Mouse (Mus musculus): Measurements from ENCODE around the gene Wdr90. TPM values are rescaled to one million over a fixed set of nuclear protein-coding genes. Genes with fewer than 3 reads are reported as not detected.

Gene Wdr90
- polyA plus RNA-seq, 1 experiment = 34.5 TPM

GRCm38 (mm10) chr17:25878611-25879180 lies 17.4 kb upstream of the Wdr90 start:
- TF ChIP-seq POLR2A (IDR thresholded peaks at IDR 0.05; ENCODE audit: low read depth, low read length) (no peak), CTCF (IDR thresholded peaks at IDR 0.05; ENCODE audit: extremely low read depth, insufficient read depth, insufficient read length, insufficient replicate concordance) (no peak)
- no peak overlapping the region for H3K27ac ChIP-seq (ENCODE audit: insufficient read depth, low read length)
- DNase-seq (ENCODE audit: low read depth in 1 of 2, low spot score in 2 of 2) = no peak
- no peaks in the 10 kb centered on the region for H3K27me3 ChIP-seq (ENCODE audit: control insufficient read depth, insufficient read depth, low read length)
- 95% methylated on average over 19 of the region's 19 CpGs for WGBS
- peaks cover 11% of the 10 kb centered on the region; the same call in 1 of the 2 replicates for H3K36me3 ChIP-seq (ENCODE audit: control insufficient read depth, insufficient read depth, low read length)
- H3K4me3 ChIP-seq (ENCODE audit: extremely low read depth, insufficient read depth, insufficient read length) = no peak overlapping the region
- H3K4me1 ChIP-seq (ENCODE audit: control insufficient read depth, insufficient read depth, insufficient read length) = no peaks in the 10 kb centered on the region; the same call in 1 of the 2 replicates

DNA sequence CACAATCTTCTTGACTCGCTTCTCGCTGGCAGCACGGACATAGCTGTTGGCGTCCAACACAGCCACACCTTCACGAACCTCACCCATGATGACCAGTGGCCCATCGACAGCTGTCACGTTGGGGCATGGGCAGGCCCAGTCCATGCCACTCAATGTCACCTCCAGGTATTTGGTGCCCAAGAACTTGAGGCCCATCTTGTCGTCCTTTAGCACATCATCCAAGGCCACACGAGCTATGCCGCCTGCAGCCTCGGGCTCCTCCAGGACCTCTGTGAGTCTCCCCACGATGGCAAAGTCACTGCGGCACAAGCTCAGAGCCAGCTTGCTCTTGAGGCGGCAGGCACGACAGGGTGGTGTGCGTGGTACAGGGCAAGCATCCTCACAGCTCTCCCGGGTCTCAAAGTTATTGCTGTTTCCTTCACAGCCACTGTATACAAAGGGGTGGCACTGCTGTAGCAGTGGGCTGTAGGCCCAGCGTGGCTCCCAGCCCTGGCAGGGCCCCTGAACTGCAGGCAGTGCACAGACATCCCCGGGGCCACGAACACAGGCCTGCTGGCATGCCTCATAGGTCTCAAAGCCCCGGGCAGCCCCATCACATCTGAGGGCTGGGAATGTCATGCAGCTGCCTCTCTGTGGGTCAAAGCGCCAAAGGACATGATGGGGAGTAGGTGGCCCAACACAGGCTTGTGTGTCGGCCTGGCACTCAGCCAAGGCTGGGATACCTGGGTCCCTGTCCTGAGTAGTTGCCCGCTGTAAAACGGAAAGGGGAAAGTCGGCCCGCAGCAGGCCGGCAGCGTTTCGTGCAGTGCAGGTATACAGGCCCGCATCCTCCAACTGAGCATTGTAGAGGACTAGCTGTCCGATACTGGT lies 16.7 kb upstream of the Wdr90 start:
- 94% methylated on average over 32 of the region's 32 CpGs for WGBS
- Histone ChIP-seq H3K4me1 (ENCODE audit: control insufficient read depth, insufficient read depth, insufficient read length) (no peaks in the 10 kb centered on the region; the same call in 1 of the 2 replicates), H3K36me3 (ENCODE audit: control insufficient read depth, insufficient read depth, low read length) (peaks cover 7% of the 10 kb centered on the region; the same call in 1 of the 2 replicates), H3K27me3 (ENCODE audit: control insufficient read depth, insufficient read depth, low read length) (no peaks in the 10 kb centered on the region), H3K4me3 (ENCODE audit: extremely low read depth, insufficient read depth, insufficient read length) (no peak overlapping the region), H3K27ac (ENCODE audit: insufficient read depth, low read length) (no peak overlapping the region)
- no peak for TF ChIP-seq POLR2A (IDR thresholded peaks at IDR 0.05; ENCODE audit: low read depth, low read length)
- no peak for TF ChIP-seq CTCF (IDR thresholded peaks at IDR 0.05; ENCODE audit: extremely low read depth, insufficient read depth, insufficient read length, insufficient replicate concordance)
- DNase-seq (ENCODE audit: low read depth in 1 of 2, low spot score in 2 of 2) = no peak

DNA sequence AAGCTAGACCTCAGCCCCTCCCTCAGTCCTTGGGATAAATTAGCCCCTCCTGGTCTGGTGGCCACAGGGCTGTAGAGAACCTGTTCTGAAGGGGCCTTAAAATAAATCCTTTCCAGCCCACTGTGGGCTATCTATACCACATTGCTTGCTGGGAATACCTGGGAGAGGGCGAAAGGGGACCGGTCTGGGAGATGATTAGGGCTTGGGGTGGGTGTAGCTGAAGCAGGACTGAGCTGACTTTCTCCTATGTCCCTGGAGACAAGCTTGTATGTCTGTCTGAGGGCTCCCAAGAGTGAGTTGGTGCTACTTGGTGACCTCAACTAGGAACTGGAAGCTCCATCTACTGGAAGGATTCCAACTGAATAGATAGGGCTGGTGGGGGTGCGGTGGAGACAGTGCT lies 15.7 kb upstream of the Wdr90 start:
- TF ChIP-seq POLR2A (IDR thresholded peaks at IDR 0.05; ENCODE audit: low read depth, low read length) = no peak
- TF ChIP-seq CTCF (IDR thresholded peaks at IDR 0.05; ENCODE audit: extremely low read depth, insufficient read depth, insufficient read length, insufficient replicate concordance) = no peak
- Histone ChIP-seq H3K4me1 (ENCODE audit: control insufficient read depth, insufficient read depth, insufficient read length) (no peaks in the 10 kb centered on the region; the same call in 1 of the 2 replicates), H3K27ac (ENCODE audit: insufficient read depth, low read length) (no peak overlapping the region), H3K36me3 (ENCODE audit: control insufficient read depth, insufficient read depth, low read length) (peaks cover 4% of the 10 kb centered on the region; the same call in 1 of the 2 replicates), H3K4me3 (ENCODE audit: extremely low read depth, insufficient read depth, insufficient read length) (no peak overlapping the region), H3K27me3 (ENCODE audit: control insufficient read depth, insufficient read depth, low read length) (no peaks in the 10 kb centered on the region)
- 96% methylated on average over 3 of the region's 3 CpGs for WGBS
- no peak for DNase-seq (ENCODE audit: low read depth in 1 of 2, low spot score in 2 of 2)

DNA sequence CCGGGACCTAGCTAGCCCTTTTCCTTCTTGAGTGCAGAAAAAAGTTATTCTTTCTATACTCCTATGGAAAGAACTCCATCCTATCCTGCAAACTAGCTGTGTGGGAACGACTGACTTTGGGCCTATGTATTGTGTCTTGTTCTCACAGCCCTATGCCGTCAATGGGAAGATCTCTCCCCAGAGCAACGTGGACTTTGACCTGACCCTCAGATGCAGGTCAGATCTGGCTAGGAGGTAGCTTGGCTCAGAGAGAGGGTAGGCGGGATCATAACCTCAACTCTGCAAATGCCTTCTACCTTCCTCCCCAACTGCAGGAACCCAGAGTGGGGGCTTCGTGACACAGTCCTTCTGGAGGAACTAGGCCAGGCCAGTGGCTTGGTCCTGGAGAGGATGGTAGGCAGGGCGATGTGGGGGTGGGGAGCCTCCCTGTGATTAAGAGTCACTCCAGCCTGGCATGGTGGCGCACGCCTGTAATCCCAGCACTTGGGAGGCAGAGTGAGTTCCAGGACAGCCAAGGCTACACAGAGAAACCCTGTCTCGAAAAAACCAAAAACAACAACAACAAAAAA lies 15.1 kb upstream of the Wdr90 start:
- TF ChIP-seq CTCF (IDR thresholded peaks at IDR 0.05; ENCODE audit: extremely low read depth, insufficient read depth, insufficient read length, insufficient replicate concordance) (no peak), POLR2A (IDR thresholded peaks at IDR 0.05; ENCODE audit: low read depth, low read length) (no peak)
- DNase-seq (ENCODE audit: low read depth in 1 of 2, low spot score in 2 of 2) = no peak
- H3K4me1 ChIP-seq (ENCODE audit: control insufficient read depth, insufficient read depth, insufficient read length) = no peaks in the 10 kb centered on the region; the same call in 1 of the 2 replicates
- H3K4me3 ChIP-seq (ENCODE audit: extremely low read depth, insufficient read depth, insufficient read length) = no peak overlapping the region
- no peak overlapping the region for H3K27ac ChIP-seq (ENCODE audit: insufficient read depth, low read length)
- no peaks in the 10 kb centered on the region for H3K27me3 ChIP-seq (ENCODE audit: control insufficient read depth, insufficient read depth, low read length)
- H3K36me3 ChIP-seq (ENCODE audit: control insufficient read depth, insufficient read depth, low read length) = peaks cover 4% of the 10 kb centered on the region; the same call in 1 of the 2 replicates
- WGBS = 80% methylated on average over 10 of the region's 10 CpGs

DNA sequence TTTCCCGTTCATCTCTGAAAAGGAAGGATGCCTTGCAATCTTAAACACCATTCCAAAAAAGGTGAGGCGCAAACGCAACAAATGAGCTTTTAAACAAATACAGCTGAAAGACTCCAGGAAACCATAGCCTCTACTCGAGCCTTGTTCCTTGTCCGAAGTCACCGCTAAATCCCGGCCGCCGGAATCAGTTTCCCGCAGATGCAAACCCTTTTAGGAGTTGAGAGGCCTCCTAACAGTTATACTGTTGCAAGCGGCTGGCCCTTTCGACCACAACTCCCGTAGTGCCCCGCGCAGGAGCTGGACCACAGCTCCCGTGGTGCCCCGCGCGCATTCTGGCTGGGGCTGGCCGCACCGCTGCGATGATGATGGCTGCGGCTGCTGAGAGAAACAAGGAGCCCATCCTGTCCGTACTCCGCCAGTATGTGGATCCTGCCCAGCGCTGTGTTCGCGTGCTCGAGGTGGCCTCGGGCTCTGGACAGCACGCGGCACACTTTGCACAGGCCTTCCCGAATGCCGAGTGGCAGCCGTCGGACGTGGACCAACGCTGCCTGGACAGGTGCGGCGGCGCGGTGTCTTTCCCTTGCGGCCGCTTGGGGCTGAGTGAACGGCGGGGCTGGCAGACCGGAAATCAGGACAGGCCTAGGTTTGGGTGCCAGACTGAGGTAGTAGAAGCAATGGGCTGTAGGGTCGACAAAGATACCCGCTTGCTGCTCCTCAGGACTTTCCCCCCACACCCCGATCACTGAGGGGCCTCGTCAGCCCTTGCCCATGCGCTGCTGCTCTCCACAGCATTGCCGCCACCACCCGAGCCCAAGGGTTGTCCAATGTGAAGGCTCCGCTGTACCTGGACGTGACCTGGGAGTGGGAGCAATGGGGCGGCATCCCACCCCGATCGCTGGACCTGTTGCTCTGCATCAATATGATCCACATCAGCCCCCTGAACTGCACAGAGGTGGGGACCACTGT lies 14.2 kb upstream of the Wdr90 start:
- Histone ChIP-seq H3K27ac (ENCODE audit: insufficient read depth, low read length) (peak overlapping the region; percentile 86), H3K4me1 (ENCODE audit: control insufficient read depth, insufficient read depth, insufficient read length) (no peaks in the 10 kb centered on the region; the same call in 1 of the 2 replicates), H3K27me3 (ENCODE audit: control insufficient read depth, insufficient read depth, low read length) (no peaks in the 10 kb centered on the region), H3K36me3 (ENCODE audit: control insufficient read depth, insufficient read depth, low read length) (peaks cover 4% of the 10 kb centered on the region; the same call in 1 of the 2 replicates), H3K4me3 (ENCODE audit: extremely low read depth, insufficient read depth, insufficient read length) (peak overlapping the region; percentile 93)
- peak; percentile 54 to 89 for DNase-seq (ENCODE audit: low read depth in 1 of 2, low spot score in 2 of 2)
- WGBS = under 1% methylated on average over 59 of the region's 59 CpGs
- TF ChIP-seq POLR2A (IDR thresholded peaks at IDR 0.05; ENCODE audit: low read depth, low read length) (peak; percentile 70), CTCF (IDR thresholded peaks at IDR 0.05; ENCODE audit: extremely low read depth, insufficient read depth, insufficient read length, insufficient replicate concordance) (no peak)

DNA sequence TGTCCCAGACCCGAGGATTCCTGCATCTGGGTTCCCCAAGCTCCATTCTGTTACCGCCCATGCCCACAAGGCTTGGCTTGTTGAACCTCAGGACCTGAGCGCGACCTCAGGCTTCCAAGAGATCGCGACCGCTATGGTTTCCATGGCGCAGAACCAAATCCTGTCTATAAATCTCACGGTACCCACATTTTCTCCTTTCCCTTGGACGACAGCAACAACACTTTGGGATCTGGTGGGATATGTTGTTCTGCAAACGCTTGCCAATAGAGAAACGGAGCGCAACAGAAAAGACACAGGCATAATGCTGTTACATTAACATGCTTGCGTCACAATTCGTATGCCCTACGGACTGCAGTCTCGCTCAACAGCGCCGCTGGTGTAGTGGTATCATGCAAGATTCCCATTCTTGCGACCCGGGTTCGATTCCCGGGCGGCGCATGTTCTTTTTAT lies 13.4 kb upstream of the Wdr90 start, which contains the start of gene Mettl26:
TSS of gene Mettl26 (plus strand) at position 354 of the 450 bp plus-strand sequence.
- Histone ChIP-seq H3K4me1 (ENCODE audit: control insufficient read depth, insufficient read depth, insufficient read length) (no peaks in the 10 kb centered on the region; the same call in 1 of the 2 replicates), H3K27ac (ENCODE audit: insufficient read depth, low read length) (peak within 1 kb of the TSS; percentile 86), H3K27me3 (ENCODE audit: control insufficient read depth, insufficient read depth, low read length) (no peaks in the 10 kb centered on the region), H3K36me3 (ENCODE audit: control insufficient read depth, insufficient read depth, low read length) (peaks cover 4% of the 10 kb centered on the region; the same call in 1 of the 2 replicates), H3K4me3 (ENCODE audit: extremely low read depth, insufficient read depth, insufficient read length) (peak within 1 kb of the TSS; percentile 93)
- WGBS = under 1% methylated on average over 25 of the region's 25 CpGs
- DNase-seq (ENCODE audit: low read depth in 1 of 2, low spot score in 2 of 2) = peak; percentile 80 to 91
- TF ChIP-seq POLR2A (IDR thresholded peaks at IDR 0.05; ENCODE audit: low read depth, low read length) (no peak), CTCF (IDR thresholded peaks at IDR 0.05; ENCODE audit: extremely low read depth, insufficient read depth, insufficient read length, insufficient replicate concordance) (no peak)
